Mouse (Mus musculus) intestine, embryonic 16.5 days (tissue): ENCODE measurements around the gene Tuba1c. TPM values are rescaled to one million over a fixed set of nuclear protein-coding genes. Genes with fewer than 3 reads are reported as not detected.
"Not testable (repeated sequence)": the region's sequence is repeated elsewhere in the genome, so short reads cannot be mapped to it uniquely, and the experiment has no call there.

ENCODE experiments used
- ATAC-seq: fragments of 200-750 bp; cut with Nextera tagmentation; 2 replicates; pipeline ENCODE4 v1.8.0; 2017; ENCODE audit warnings: moderate TSS enrichment, moderate library complexity
- H3K27ac ChIP-seq: fragments of 300-500 bp; sonication (generic); 2 replicates; pipeline ENCODE4 v1.5.1; 2014; ENCODE audit warnings: mild to moderate bottlenecking, low read length
- H3K27me3 ChIP-seq: fragments of 300-500 bp; sonication (generic); replicated peaks from 2 replicates; pipeline ENCODE4 v1.6.1; 2014; ENCODE audit warnings: low read length, control low read depth, mixed read lengths; ENCODE audit not compliant: control insufficient read depth, insufficient read depth
- H3K36me3 ChIP-seq: fragments of 300-500 bp; sonication (generic); 2 replicates; pipeline ENCODE4 v1.6.1; 2014; ENCODE audit warnings: low read length, control low read depth; ENCODE audit not compliant: control insufficient read depth, insufficient read depth
- H3K4me1 ChIP-seq: fragments of 300-500 bp; sonication (generic); 2 replicates; pipeline ENCODE4 v1.6.1; 2014; ENCODE audit warnings: low read length, control low read depth, mixed read lengths; ENCODE audit not compliant: control insufficient read depth, insufficient read depth
- H3K4me2 ChIP-seq: fragments of 300-500 bp; sonication (generic); 2 replicates; pipeline ENCODE4 v1.6.1; 2014; ENCODE audit warnings: low read depth, low read length, control low read depth
- H3K4me3 ChIP-seq: fragments of 300-500 bp; sonication (generic); 2 replicates; pipeline ENCODE4 v1.5.1; 2014; ENCODE audit warnings: mild to moderate bottlenecking, low read length
- H3K9ac ChIP-seq: fragments of 300-500 bp; sonication (generic); 2 replicates; pipeline ENCODE4 v1.6.1; 2014; ENCODE audit warnings: low read depth, low read length
- H3K9me3 ChIP-seq: fragments of 300-500 bp; sonication (generic); 2 replicates; pipeline ENCODE4 v1.6.1; 2016; ENCODE audit warnings: low read length, control low read depth; ENCODE audit not compliant: control insufficient read depth
- WGBS: fragments of 180-500 bp; shearing (Covaris S2); extraction: QIAGEN DNeasy Blood & Tissue Kit; methylation state at CpG from one replicate; pipeline ENCODE4 v1.1.7; 2014; 5-methylcytosine and 5-hydroxymethylcytosine counted together
- polyA plus RNA-seq: library from polyadenylated mRNA; unstranded; fragments of >200 nt; fragmentation: Nextera tagmentation; extraction: Ambion mirVana; gene quantifications from 2 replicates; pipeline ENCODE4 v1.2.1, GENCODE M21; 2015

Gene Tuba1c
- polyA plus RNA-seq, 1 experiment from 2014 or later: 311 TPM

- Histone ChIP-seq H3K36me3 (0 out of 2 replicates have a peak, but pooled peaks cover 4% of the 10 kb centered on the region), H3K9ac (no peak overlapping the region), H3K27me3 (no peaks in the 10 kb centered on the region), H3K4me2 (no peak overlapping the region), H3K4me3 (no peak overlapping the region), H3K9me3 (no peaks in the 10 kb centered on the region), H3K4me1 (peaks cover 15% of the 10 kb centered on the region), H3K27ac (no peak overlapping the region)
- ATAC-seq: no peak
- WGBS: 87% methylated on average over 1 of the region's 1 CpGs
Measured at GRCm38 (mm10) chr15:99071988-99072387, 42.3 kb downstream of the Tuba1c start.

- peak; percentile 49; the same call in 1 of the 2 replicates for ATAC-seq
- H3K27me3 ChIP-seq: no peaks in the 10 kb centered on the region
- WGBS: 21% methylated on average over 9 of the region's 9 CpGs
- H3K4me1 ChIP-seq: peaks cover 22% of the 10 kb centered on the region
- H3K4me3 ChIP-seq: peak within 1 kb of the TSS; percentile 79
- no peaks in the 10 kb centered on the region for H3K9me3 ChIP-seq
- H3K36me3 ChIP-seq: peaks cover 12% of the 10 kb centered on the region
- peak within 1 kb of the TSS; percentile 94 for H3K4me2 ChIP-seq
- H3K9ac ChIP-seq: peak within 1 kb of the TSS; percentile 76
- H3K27ac ChIP-seq: peak within 1 kb of the TSS; percentile 96
Measured at GRCm38 (mm10) chr15:99074019-99074599, 44.4 kb downstream of the Tuba1c start, which contains the start of gene Troap. TSS of gene Troap (plus strand) at chr15:99074575.

- H3K4me2 ChIP-seq: peak overlapping the region; percentile 94
- peaks cover 22% of the 10 kb centered on the region for H3K4me1 ChIP-seq
- peak overlapping the region; percentile 96 for H3K27ac ChIP-seq
- peaks cover 12% of the 10 kb centered on the region for H3K36me3 ChIP-seq
- H3K9ac ChIP-seq: peak overlapping the region; percentile 76
- peak overlapping the region; percentile 79 for H3K4me3 ChIP-seq
- under 1% methylated on average over 44 of the region's 44 CpGs for WGBS
- H3K9me3 ChIP-seq: no peaks in the 10 kb centered on the region
- H3K27me3 ChIP-seq: no peaks in the 10 kb centered on the region
- ATAC-seq: peak; percentile 96
Measured at GRCm38 (mm10) chr15:99074600-99075333, 45.1 kb downstream of the Tuba1c start.

GRCm38 (mm10) chr15:99076011-99076410 is 46.3 kb downstream of the Tuba1c start:
- 97% methylated on average over 3 of the region's 3 CpGs for WGBS
- not testable (repeated sequence) for ATAC-seq

GRCm38 (mm10) chr15:99078181-99078910 is 48.7 kb downstream of the Tuba1c start:
- Histone ChIP-seq H3K27ac (no peak overlapping the region), H3K9ac (no peak overlapping the region), H3K27me3 (no peaks in the 10 kb centered on the region), H3K4me1 (peaks cover 27% of the 10 kb centered on the region), H3K36me3 (peaks cover 14% of the 10 kb centered on the region), H3K4me3 (no peak overlapping the region), H3K9me3 (no peaks in the 10 kb centered on the region), H3K4me2 (no peak overlapping the region)
- no peak for ATAC-seq
- WGBS: 72% methylated on average over 15 of the region's 15 CpGs

More at GRCm38 (mm10) chr15:99076011-99076410, 46.3 kb downstream of the Tuba1c start:
- Histone ChIP-seq H3K4me2 (peak overlapping the region; percentile 85), H3K36me3 (peaks cover 12% of the 10 kb centered on the region), H3K4me1 (peaks cover 22% of the 10 kb centered on the region), H3K4me3 (peak overlapping the region; percentile 79; the same call in 1 of the 2 replicates), H3K9ac (peak overlapping the region; percentile 76; the same call in 1 of the 2 replicates)
- not testable (repeated sequence) for H3K27me3 ChIP-seq, H3K27ac ChIP-seq, H3K9me3 ChIP-seq

GRCm38 (mm10) chr15:99079804-99080203 is 50.1 kb downstream of the Tuba1c start:
- peaks cover 14% of the 10 kb centered on the region for H3K36me3 ChIP-seq
- H3K27me3 ChIP-seq: no peaks in the 10 kb centered on the region
- no peak for ATAC-seq
- H3K4me2 ChIP-seq: no peak overlapping the region
- H3K4me3 ChIP-seq: no peak overlapping the region
- H3K4me1 ChIP-seq: peaks cover 28% of the 10 kb centered on the region
- H3K9ac ChIP-seq: no peak overlapping the region
- no peaks in the 10 kb centered on the region for H3K9me3 ChIP-seq
- H3K27ac ChIP-seq: no peak overlapping the region
- WGBS: 74% methylated on average over 3 of the region's 3 CpGs

GRCm38 (mm10) chr15:99082322-99082721 is 52.6 kb downstream of the Tuba1c start:
- no peak overlapping the region for H3K4me3 ChIP-seq
- peaks cover 10% of the 10 kb centered on the region for H3K36me3 ChIP-seq
- WGBS: 95% methylated on average over 12 of the region's 12 CpGs
- H3K27ac ChIP-seq: no peak overlapping the region
- H3K4me2 ChIP-seq: no peak overlapping the region
- H3K27me3 ChIP-seq: peaks cover 15% of the 10 kb centered on the region
- H3K9me3 ChIP-seq: no peaks in the 10 kb centered on the region
- H3K9ac ChIP-seq: no peak overlapping the region
- H3K4me1 ChIP-seq: peaks cover 24% of the 10 kb centered on the region
- ATAC-seq: no peak

- no peak for ATAC-seq
- Histone ChIP-seq H3K4me3 (no peak overlapping the region), H3K4me2 (no peak overlapping the region), H3K9me3 (no peaks in the 10 kb centered on the region), H3K9ac (no peak overlapping the region), H3K27me3 (peaks cover 21% of the 10 kb centered on the region), H3K36me3 (peaks cover 8% of the 10 kb centered on the region), H3K4me1 (peaks cover 23% of the 10 kb centered on the region), H3K27ac (no peak overlapping the region)
- WGBS: 87% methylated on average over 16 of the region's 16 CpGs
Measured at GRCm38 (mm10) chr15:99082840-99083239, 53.1 kb downstream of the Tuba1c start.

- H3K9ac ChIP-seq: no peak overlapping the region
- peak overlapping the region; percentile 79 for H3K27ac ChIP-seq
- no peak for ATAC-seq
- 0 out of 2 replicates have a peak, but pooled peaks cover 5% of the 10 kb centered on the region for H3K36me3 ChIP-seq
- peak overlapping the region; percentile 30; the same call in 1 of the 2 replicates for H3K4me2 ChIP-seq
- WGBS: 73% methylated on average over 9 of the region's 9 CpGs
- peaks cover 24% of the 10 kb centered on the region for H3K4me1 ChIP-seq
- peaks cover 25% of the 10 kb centered on the region for H3K27me3 ChIP-seq
- no peaks in the 10 kb centered on the region for H3K9me3 ChIP-seq
- H3K4me3 ChIP-seq: no peak overlapping the region
Measured at GRCm38 (mm10) chr15:99083258-99083657, 53.6 kb downstream of the Tuba1c start.
